Mouse (Mus musculus): ENCODE data around the gene Nf1. TPM values are rescaled to one million over a fixed set of nuclear protein-coding genes. Genes with fewer than 3 reads are reported as not detected.

The Nf1 gene
- polyA plus RNA-seq, 1 experiment from 2014 or later: 8.9 TPM

- 45% methylated on average over 4 of the region's 4 CpGs for WGBS
- no peak for ATAC-seq (ENCODE audit: low FRiP score)
- H3K27ac ChIP-seq: no peak overlapping the region
These were observed 241.2 kb downstream of the Nf1 start for GRCm38 (mm10) chr11:79580660-79581059.

GRCm38 (mm10) chr11:79581257-79581656, 241.8 kb downstream of the Nf1 start:
- H3K9ac ChIP-seq: no peak overlapping the region
- no peak for ATAC-seq (ENCODE audit: low FRiP score)
- no peaks in the 10 kb centered on the region for H3K9me3 ChIP-seq (replicated peaks)
- WGBS: 85% methylated on average over 6 of the region's 6 CpGs
- no peaks in the 10 kb centered on the region for H3K27me3 ChIP-seq
- peaks cover 17% of the 10 kb centered on the region for H3K36me3 ChIP-seq
- H3K4me1 ChIP-seq: 0 out of 2 replicates have a peak, but pooled peaks cover 3% of the 10 kb centered on the region
- H3K4me3 ChIP-seq: no peak overlapping the region
- no peak overlapping the region for H3K27ac ChIP-seq
- no peak overlapping the region for H3K4me2 ChIP-seq (replicated peaks)

More at GRCm38 (mm10) chr11:79580660-79581059, 241.2 kb downstream of the Nf1 start:
- Histone ChIP-seq H3K4me2 (replicated peaks) (no peak overlapping the region), H3K9me3 (replicated peaks) (no peaks in the 10 kb centered on the region), H3K4me1 (0 out of 2 replicates have a peak, but pooled peaks cover 3% of the 10 kb centered on the region), H3K4me3 (no peak overlapping the region), H3K27me3 (no peaks in the 10 kb centered on the region), H3K9ac (no peak overlapping the region), H3K36me3 (peaks cover 19% of the 10 kb centered on the region)

GRCm38 (mm10) chr11:79584191-79584590, 244.7 kb downstream of the Nf1 start:
- WGBS: 9% methylated on average over 5 of the region's 5 CpGs

GRCm38 (mm10) chr11:79589317-79590075, 250.0 kb downstream of the Nf1 start:
- 53% methylated on average over 14 of the region's 14 CpGs for WGBS
- Histone ChIP-seq H3K36me3 (no peaks in the 10 kb centered on the region), H3K9ac (no peak overlapping the region), H3K4me1 (peaks cover 26% of the 10 kb centered on the region), H3K4me3 (no peak overlapping the region), H3K4me2 (replicated peaks) (no peak overlapping the region), H3K27me3 (peaks cover 38% of the 10 kb centered on the region), H3K9me3 (replicated peaks) (no peaks in the 10 kb centered on the region), H3K27ac (no peak overlapping the region)
- ATAC-seq (ENCODE audit: low FRiP score): no peak

More at GRCm38 (mm10) chr11:79584191-79584590, 244.7 kb downstream of the Nf1 start:
- no peaks in the 10 kb centered on the region for H3K9me3 ChIP-seq (replicated peaks)
- 0 out of 2 replicates have a peak, but pooled peaks cover 3% of the 10 kb centered on the region for H3K4me1 ChIP-seq
- H3K4me2 ChIP-seq (replicated peaks): no peak overlapping the region
- no peak overlapping the region for H3K4me3 ChIP-seq
- no peak overlapping the region for H3K9ac ChIP-seq
- H3K27me3 ChIP-seq: peaks cover 6% of the 10 kb centered on the region
- 0 out of 2 replicates have a peak, but pooled peaks cover 7% of the 10 kb centered on the region for H3K36me3 ChIP-seq
- H3K27ac ChIP-seq: no peak overlapping the region
- peak; percentile 82 for ATAC-seq (ENCODE audit: low FRiP score)

- Histone ChIP-seq H3K4me2 (replicated peaks) (peak within 1 kb of the TSS; percentile 74), H3K4me1 (peaks cover 28% of the 10 kb centered on the region), H3K4me3 (peak within 1 kb of the TSS; percentile 67), H3K27me3 (peaks cover 38% of the 10 kb centered on the region), H3K27ac (peak within 1 kb of the TSS; percentile 78), H3K36me3 (no peaks in the 10 kb centered on the region), H3K9me3 (replicated peaks) (no peaks in the 10 kb centered on the region), H3K9ac (peak within 1 kb of the TSS; percentile 82)
- peak; percentile 71 for ATAC-seq (ENCODE audit: low FRiP score)
- 1% methylated on average over 32 of the region's 98 CpGs for WGBS
These were observed 251.4 kb downstream of the Nf1 start, which contains the start of gene Rab11fip4 for GRCm38 (mm10) chr11:79590664-79591590. Rab11fip4 (plus strand) TSS chr11:79591212.

- Histone ChIP-seq H3K4me2 (replicated peaks) (peak overlapping the region; percentile 74), H3K27me3 (peaks cover 38% of the 10 kb centered on the region), H3K9ac (peak overlapping the region; percentile 82), H3K9me3 (replicated peaks) (no peaks in the 10 kb centered on the region), H3K4me3 (peak overlapping the region; percentile 67), H3K27ac (peak overlapping the region; percentile 78; the same call in 1 of the 2 replicates), H3K36me3 (no peaks in the 10 kb centered on the region), H3K4me1 (peaks cover 28% of the 10 kb centered on the region)
- WGBS: 25% methylated on average over 5 of the region's 5 CpGs
- ATAC-seq (ENCODE audit: low FRiP score): peak; percentile 44
These were observed 252.1 kb downstream of the Nf1 start for GRCm38 (mm10) chr11:79591591-79591975.

GRCm38 (mm10) chr11:79593495-79593894, 254.0 kb downstream of the Nf1 start:
- no peak overlapping the region for H3K4me3 ChIP-seq
- peaks cover 28% of the 10 kb centered on the region for H3K4me1 ChIP-seq
- 33% methylated on average over 11 of the region's 11 CpGs for WGBS
- peak overlapping the region; percentile 74 for H3K4me2 ChIP-seq (replicated peaks)
- H3K9me3 ChIP-seq (replicated peaks): 0 out of 2 replicates have a peak, but pooled peaks cover 6% of the 10 kb centered on the region
- no peak for ATAC-seq (ENCODE audit: low FRiP score)
- peaks cover 38% of the 10 kb centered on the region for H3K27me3 ChIP-seq
- H3K9ac ChIP-seq: no peak overlapping the region
- no peak overlapping the region; the same call in 1 of the 2 replicates for H3K27ac ChIP-seq
- peaks cover 3% of the 10 kb centered on the region; the same call in 1 of the 2 replicates for H3K36me3 ChIP-seq

- WGBS: 76% methylated on average over 2 of the region's 2 CpGs
- Histone ChIP-seq H3K27ac (peak overlapping the region; percentile 49; the same call in 1 of the 2 replicates), H3K4me1 (peaks cover 52% of the 10 kb centered on the region)
These were observed 271.0 kb downstream of the Nf1 start for GRCm38 (mm10) chr11:79610454-79610853.

GRCm38 (mm10) chr11:79611011-79611666, 271.6 kb downstream of the Nf1 start:
- Histone ChIP-seq H3K36me3 (no peaks in the 10 kb centered on the region), H3K4me3 (no peak overlapping the region), H3K4me1 (peaks cover 58% of the 10 kb centered on the region), H3K9me3 (replicated peaks) (no peaks in the 10 kb centered on the region), H3K27ac (peak overlapping the region; percentile 49), H3K4me2 (replicated peaks) (no peak overlapping the region; the same call in 1 of the 2 replicates), H3K9ac (no peak overlapping the region), H3K27me3 (peaks cover 4% of the 10 kb centered on the region; the same call in 1 of the 2 replicates)
- WGBS: 12% methylated on average over 13 of the region's 13 CpGs
- ATAC-seq (ENCODE audit: low FRiP score): 0 out of 2 replicates have a peak, but pooled peaks have one; percentile 26

More at GRCm38 (mm10) chr11:79610454-79610853, 271.0 kb downstream of the Nf1 start:
- no peaks in the 10 kb centered on the region for H3K9me3 ChIP-seq (replicated peaks)
- no peak for ATAC-seq (ENCODE audit: low FRiP score)
- H3K9ac ChIP-seq: no peak overlapping the region
- H3K27me3 ChIP-seq: peaks cover 4% of the 10 kb centered on the region; the same call in 1 of the 2 replicates
- no peaks in the 10 kb centered on the region for H3K36me3 ChIP-seq
- H3K4me3 ChIP-seq: no peak overlapping the region
- no peak overlapping the region; the same call in 1 of the 2 replicates for H3K4me2 ChIP-seq (replicated peaks)

- Histone ChIP-seq H3K27me3 (peaks cover 4% of the 10 kb centered on the region; the same call in 1 of the 2 replicates), H3K4me1 (peaks cover 58% of the 10 kb centered on the region), H3K36me3 (no peaks in the 10 kb centered on the region), H3K9me3 (replicated peaks) (no peaks in the 10 kb centered on the region), H3K4me2 (replicated peaks) (no peak overlapping the region), H3K4me3 (no peak overlapping the region), H3K9ac (no peak overlapping the region), H3K27ac (no peak overlapping the region)
- no peak for ATAC-seq (ENCODE audit: low FRiP score)
- WGBS: 24% methylated on average over 1 of the region's 1 CpGs
These were observed 272.6 kb downstream of the Nf1 start for GRCm38 (mm10) chr11:79612046-79612600.

GRCm38 (mm10) chr11:79613084-79613483, 273.6 kb downstream of the Nf1 start:
- no peak overlapping the region for H3K4me3 ChIP-seq
- H3K4me1 ChIP-seq: peaks cover 58% of the 10 kb centered on the region
- H3K9ac ChIP-seq: 0 out of 2 replicates have a peak overlapping the region, but pooled peaks have one; percentile 4
- no peaks in the 10 kb centered on the region for H3K9me3 ChIP-seq (replicated peaks)
- peaks cover 4% of the 10 kb centered on the region; the same call in 1 of the 2 replicates for H3K27me3 ChIP-seq
- no peak for ATAC-seq (ENCODE audit: low FRiP score)
- no peaks in the 10 kb centered on the region for H3K36me3 ChIP-seq
- 7% methylated on average over 3 of the region's 3 CpGs for WGBS
- peak overlapping the region; percentile 30; the same call in 1 of the 2 replicates for H3K27ac ChIP-seq
- no peak overlapping the region for H3K4me2 ChIP-seq (replicated peaks)
